Mouse (Mus musculus): Measurements from ENCODE around the gene Rrp36. TPM values are rescaled to one million over a fixed set of nuclear protein-coding genes. Genes with fewer than 3 reads are reported as not detected.
A peak's percentile ranks its signal among the peaks of the same experiment; 100 is the strongest.

Gene Rrp36
- 49.0 and 55.6 TPM in 2 replicates for polyA plus RNA-seq (2015; fragmentation: Nextera tagmentation; extraction: Ambion mirVana)

DNA sequence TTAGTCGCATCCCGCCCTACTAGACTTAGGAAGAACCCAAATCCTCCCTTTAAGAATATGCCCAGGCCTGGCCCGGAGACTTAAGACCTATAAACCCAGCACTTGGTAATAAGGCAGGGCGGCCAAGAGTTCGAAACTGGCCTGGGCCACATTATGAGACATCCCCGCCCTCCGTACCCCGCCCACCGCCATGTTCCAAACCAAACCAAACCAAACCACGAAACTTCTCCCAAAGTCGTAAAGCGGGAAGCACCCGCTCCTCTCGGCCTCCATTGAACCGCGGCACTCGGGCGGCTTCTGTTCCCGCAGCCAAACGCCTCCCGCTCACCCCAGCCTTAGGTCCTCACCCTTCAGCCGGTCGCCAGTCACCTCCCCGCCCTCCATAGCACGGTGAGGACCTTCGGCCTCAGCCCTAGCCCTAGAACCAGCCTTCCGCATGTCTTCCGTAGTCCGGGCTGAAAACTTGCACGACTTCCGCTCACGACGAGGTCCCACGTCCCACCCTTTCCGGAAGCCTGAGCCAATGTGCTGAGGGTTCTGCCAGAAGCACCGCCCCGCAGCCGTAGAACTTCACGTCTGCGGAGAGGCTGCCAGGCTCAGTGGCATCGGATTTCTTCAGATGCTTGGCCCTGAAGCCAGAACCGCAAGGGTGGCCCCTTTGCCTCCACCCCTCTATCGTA lies at the start of gene Rrp36:
Gene Rrp36, minus strand, starts transcription at position 503 of the 680 bp plus-strand sequence.
- H3K9me3 ChIP-seq (ENCODE audit: control insufficient read depth): no peaks in the 10 kb centered on the region
- peak within 1 kb of the TSS; percentile 52 for H3K4me3 ChIP-seq (ENCODE audit: low read depth, low read length)
- H3K27me3 ChIP-seq (replicated peaks; ENCODE audit: control insufficient read depth, insufficient read depth, low read length): no peaks in the 10 kb centered on the region
- H3K9ac ChIP-seq (ENCODE audit: low read depth, low read length): peak within 1 kb of the TSS; percentile 52
- H3K4me1 ChIP-seq (replicated peaks; ENCODE audit: control insufficient read depth, insufficient read depth, low read length): 0 out of 2 replicates have a peak, but pooled peaks cover 3% of the 10 kb centered on the region
- peak within 1 kb of the TSS; percentile 79 for H3K27ac ChIP-seq (ENCODE audit: low read depth, low read length)
- H3K4me2 ChIP-seq (replicated peaks; ENCODE audit: low read depth): peak within 1 kb of the TSS; percentile 67
- under 1% methylated on average over 43 of the region's 43 CpGs for WGBS
- no peak for TF ChIP-seq CTCF (IDR thresholded peaks at IDR 0.05; ENCODE audit: low read depth)
- H3K36me3 ChIP-seq (ENCODE audit: control insufficient read depth, insufficient read depth): peaks cover 41% of the 10 kb centered on the region
- peak; percentile 91 for ATAC-seq

DNA sequence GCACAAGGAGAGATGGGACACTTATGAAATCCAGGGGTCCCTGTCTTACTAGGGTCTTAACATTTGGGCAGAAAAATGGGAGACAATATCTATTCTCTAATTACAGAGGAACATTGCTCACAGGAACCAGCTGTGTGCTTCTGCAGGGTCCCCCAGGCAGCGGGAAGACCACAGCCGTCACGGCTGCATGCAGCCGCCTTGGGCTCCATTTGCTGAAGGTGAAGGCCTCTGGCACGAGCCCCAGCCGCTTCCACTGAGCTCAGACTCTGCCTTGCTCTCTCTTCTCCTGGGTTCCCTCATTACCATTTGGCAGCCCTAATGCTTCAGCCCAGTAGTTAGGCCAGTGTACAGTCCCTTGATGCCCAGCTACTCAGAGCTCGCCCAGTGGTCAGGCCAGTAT lies 46.9 kb upstream of the Rrp36 start:
- H3K4me3 ChIP-seq (ENCODE audit: low read depth, low read length): no peak overlapping the region
- H3K27me3 ChIP-seq (replicated peaks; ENCODE audit: control insufficient read depth, insufficient read depth, low read length): no peaks in the 10 kb centered on the region
- H3K9me3 ChIP-seq (ENCODE audit: control insufficient read depth): no peaks in the 10 kb centered on the region
- ATAC-seq: no peak
- no peak overlapping the region for H3K9ac ChIP-seq (ENCODE audit: low read depth, low read length)
- TF ChIP-seq CTCF (IDR thresholded peaks at IDR 0.05; ENCODE audit: low read depth): no peak
- no peak overlapping the region for H3K27ac ChIP-seq (ENCODE audit: low read depth, low read length)
- H3K4me2 ChIP-seq (replicated peaks; ENCODE audit: low read depth): no peak overlapping the region
- H3K4me1 ChIP-seq (replicated peaks; ENCODE audit: control insufficient read depth, insufficient read depth, low read length): no peaks in the 10 kb centered on the region
- WGBS: 93% methylated on average over 7 of the region's 7 CpGs
- H3K36me3 ChIP-seq (ENCODE audit: control insufficient read depth, insufficient read depth): peaks cover 51% of the 10 kb centered on the region

DNA sequence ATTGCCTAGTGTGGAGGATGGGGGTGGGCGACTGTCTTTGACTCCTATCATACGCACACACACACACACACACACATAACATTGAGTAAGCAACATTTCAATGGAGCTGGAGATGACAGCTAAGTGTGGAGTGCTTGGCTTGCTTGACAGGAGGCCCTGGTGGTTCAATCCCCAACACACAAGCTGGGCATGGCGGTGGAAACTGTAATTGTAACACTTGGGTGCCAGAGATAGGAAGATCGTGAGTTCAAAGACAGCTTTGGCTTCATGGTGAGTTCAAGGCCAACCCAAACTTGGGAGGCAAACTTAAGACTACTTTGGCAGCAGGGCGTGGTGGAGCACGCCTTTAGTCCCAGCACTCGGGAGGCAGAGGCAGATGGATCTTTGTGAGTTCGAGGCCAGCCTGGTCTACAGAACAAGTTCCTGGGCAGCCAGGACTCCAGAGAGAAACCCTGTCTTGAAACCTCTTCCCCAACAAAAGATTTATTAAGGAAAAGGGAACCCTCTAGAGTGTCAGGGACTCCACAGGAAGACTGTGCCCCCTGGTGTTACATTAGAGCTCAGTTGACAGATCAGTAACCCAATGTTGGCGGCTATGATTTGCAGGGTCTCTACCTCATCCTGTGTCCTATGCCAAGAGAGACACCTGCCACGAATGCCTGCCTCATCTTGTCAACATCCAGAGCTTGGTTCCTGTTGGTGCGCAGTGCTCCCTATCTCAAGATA lies 40.8 kb upstream of the Rrp36 start:
- no peak overlapping the region for H3K27ac ChIP-seq (ENCODE audit: low read depth, low read length)
- H3K9me3 ChIP-seq (ENCODE audit: control insufficient read depth): no peaks in the 10 kb centered on the region
- no peak for ATAC-seq
- no peak overlapping the region for H3K4me2 ChIP-seq (replicated peaks; ENCODE audit: low read depth)
- peak; percentile 40 for TF ChIP-seq CTCF (IDR thresholded peaks at IDR 0.05; ENCODE audit: low read depth)
- H3K4me3 ChIP-seq (ENCODE audit: low read depth, low read length): no peak overlapping the region
- 93% methylated on average over 11 of the region's 11 CpGs for WGBS
- no peaks in the 10 kb centered on the region for H3K27me3 ChIP-seq (replicated peaks; ENCODE audit: control insufficient read depth, insufficient read depth, low read length)
- peaks cover 5% of the 10 kb centered on the region; the same call in 1 of the 2 replicates for H3K4me1 ChIP-seq (replicated peaks; ENCODE audit: control insufficient read depth, insufficient read depth, low read length)
- 0 out of 2 replicates have a peak, but pooled peaks cover 16% of the 10 kb centered on the region for H3K36me3 ChIP-seq (ENCODE audit: control insufficient read depth, insufficient read depth)
- no peak overlapping the region for H3K9ac ChIP-seq (ENCODE audit: low read depth, low read length)

DNA sequence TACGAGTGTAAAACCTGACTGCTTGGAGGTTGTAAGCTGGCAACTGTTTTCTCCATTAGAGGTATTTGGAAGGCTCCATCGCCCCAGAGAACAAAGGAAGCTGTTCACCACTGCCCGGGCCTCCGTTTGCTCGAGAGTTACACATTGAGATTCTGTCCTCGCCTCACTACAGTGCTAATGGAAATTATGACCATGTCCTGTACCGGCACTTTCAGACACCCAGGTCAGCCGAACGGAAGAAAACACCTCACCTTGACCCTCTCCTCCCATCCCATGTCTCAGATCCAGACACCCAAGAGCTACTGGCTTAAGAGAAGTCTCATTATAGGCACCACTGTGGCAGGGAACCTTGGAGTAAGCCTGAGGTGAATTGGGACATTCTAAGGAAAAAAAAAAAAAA lies 39.7 kb upstream of the Rrp36 start:
- 91% methylated on average over 9 of the region's 9 CpGs for WGBS

DNA sequence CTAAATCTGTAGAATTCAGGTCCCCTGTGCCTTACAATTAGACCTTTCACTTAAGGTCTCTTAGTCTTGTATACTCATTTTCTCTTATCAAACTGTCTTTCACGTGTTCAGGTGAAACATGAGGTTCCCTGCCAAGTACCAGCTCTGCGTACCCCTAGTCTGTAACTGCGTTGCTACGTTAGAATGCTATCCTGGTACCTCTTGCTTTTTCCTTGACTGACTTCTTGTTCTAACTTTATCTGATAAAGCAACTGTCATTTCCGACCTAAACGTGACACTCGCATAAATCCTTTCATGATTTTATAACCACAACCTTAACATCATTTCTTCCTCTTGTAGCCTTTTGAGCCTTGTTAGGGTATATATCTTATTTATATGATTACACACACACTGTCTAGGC lies 38.3 kb upstream of the Rrp36 start:
- WGBS: 30% methylated on average over 7 of the region's 7 CpGs
- no peaks in the 10 kb centered on the region for H3K9me3 ChIP-seq (ENCODE audit: control insufficient read depth)
- H3K4me1 ChIP-seq (replicated peaks; ENCODE audit: control insufficient read depth, insufficient read depth, low read length): peaks cover 5% of the 10 kb centered on the region; the same call in 1 of the 2 replicates
- H3K36me3 ChIP-seq (ENCODE audit: control insufficient read depth, insufficient read depth): 0 out of 2 replicates have a peak, but pooled peaks cover 16% of the 10 kb centered on the region
- H3K27me3 ChIP-seq (replicated peaks; ENCODE audit: control insufficient read depth, insufficient read depth, low read length): no peaks in the 10 kb centered on the region
- H3K27ac ChIP-seq (ENCODE audit: low read depth, low read length): 0 out of 2 replicates have a peak overlapping the region, but pooled peaks have one; percentile 35
- ATAC-seq: no peak
- H3K4me2 ChIP-seq (replicated peaks; ENCODE audit: low read depth): peak overlapping the region; percentile 95
- H3K9ac ChIP-seq (ENCODE audit: low read depth, low read length): peak overlapping the region; percentile 94
- H3K4me3 ChIP-seq (ENCODE audit: low read depth, low read length): peak overlapping the region; percentile 79
- TF ChIP-seq CTCF (IDR thresholded peaks at IDR 0.05; ENCODE audit: low read depth): no peak

More for the DNA sequence above, 39.7 kb upstream of the Rrp36 start:
- no peak for TF ChIP-seq CTCF (IDR thresholded peaks at IDR 0.05; ENCODE audit: low read depth)
- Histone ChIP-seq H3K4me3 (ENCODE audit: low read depth, low read length) (no peak overlapping the region), H3K9me3 (ENCODE audit: control insufficient read depth) (no peaks in the 10 kb centered on the region), H3K4me2 (replicated peaks; ENCODE audit: low read depth) (no peak overlapping the region), H3K9ac (ENCODE audit: low read depth, low read length) (no peak overlapping the region), H3K27ac (ENCODE audit: low read depth, low read length) (no peak overlapping the region), H3K27me3 (replicated peaks; ENCODE audit: control insufficient read depth, insufficient read depth, low read length) (no peaks in the 10 kb centered on the region), H3K36me3 (ENCODE audit: control insufficient read depth, insufficient read depth) (0 out of 2 replicates have a peak, but pooled peaks cover 16% of the 10 kb centered on the region), H3K4me1 (replicated peaks; ENCODE audit: control insufficient read depth, insufficient read depth, low read length) (peaks cover 5% of the 10 kb centered on the region; the same call in 1 of the 2 replicates)
- ATAC-seq: no peak

DNA sequence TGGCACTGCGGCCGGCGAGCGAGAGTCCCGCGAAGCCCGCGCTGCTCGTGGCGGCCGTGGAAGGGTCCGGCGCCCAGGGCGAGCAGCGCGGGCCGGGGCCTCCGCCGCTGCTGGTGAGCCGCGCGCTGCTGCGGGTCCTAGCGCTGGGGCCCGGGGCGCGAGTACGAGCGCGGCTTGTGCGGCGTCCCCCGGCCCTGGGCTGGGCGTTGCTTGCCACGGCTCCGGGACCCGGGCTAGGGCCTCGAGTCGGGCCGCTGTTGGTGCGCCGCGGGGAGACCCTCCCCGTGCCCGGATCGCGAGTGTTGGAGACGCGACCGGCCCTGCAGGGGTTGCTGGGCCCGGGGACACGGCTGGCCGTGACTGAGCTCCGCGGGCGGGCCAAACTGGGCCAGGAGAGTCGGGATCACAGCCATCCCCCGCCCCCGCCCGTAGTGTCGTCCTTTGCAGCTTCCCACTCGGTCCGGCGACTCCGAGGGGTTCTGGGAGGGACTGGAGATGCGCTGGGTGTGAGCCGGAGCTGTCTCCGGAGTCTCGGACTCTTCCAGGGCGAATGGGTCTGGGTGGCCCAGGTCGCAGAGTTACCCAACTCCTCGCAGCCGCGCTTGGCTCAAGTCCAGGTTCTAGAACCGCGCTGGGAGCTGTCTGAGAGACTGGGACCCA lies 37.6 kb upstream of the Rrp36 start:
- peak; percentile 58 for ATAC-seq
- TF ChIP-seq CTCF (IDR thresholded peaks at IDR 0.05; ENCODE audit: low read depth): no peak
- peaks cover 5% of the 10 kb centered on the region; the same call in 1 of the 2 replicates for H3K4me1 ChIP-seq (replicated peaks; ENCODE audit: control insufficient read depth, insufficient read depth, low read length)
- H3K27me3 ChIP-seq (replicated peaks; ENCODE audit: control insufficient read depth, insufficient read depth, low read length): no peaks in the 10 kb centered on the region
- H3K27ac ChIP-seq (ENCODE audit: low read depth, low read length): peak overlapping the region; percentile 65
- peak overlapping the region; percentile 94 for H3K9ac ChIP-seq (ENCODE audit: low read depth, low read length)
- under 1% methylated on average over 64 of the region's 76 CpGs for WGBS
- peak overlapping the region; percentile 79 for H3K4me3 ChIP-seq (ENCODE audit: low read depth, low read length)
- H3K4me2 ChIP-seq (replicated peaks; ENCODE audit: low read depth): peak overlapping the region; percentile 95
- H3K36me3 ChIP-seq (ENCODE audit: control insufficient read depth, insufficient read depth): 0 out of 2 replicates have a peak, but pooled peaks cover 16% of the 10 kb centered on the region
- no peaks in the 10 kb centered on the region for H3K9me3 ChIP-seq (ENCODE audit: control insufficient read depth)

Data from intestine, postnatal 0 days (tissue).